Mouse (Mus musculus) hindbrain, embryonic 10.5 days (tissue): ENCODE data around the gene Lrch1. TPM values are rescaled to one million over a fixed set of nuclear protein-coding genes. Genes with fewer than 3 reads are reported as not detected.

Experiments used
- DNase-seq: peaks from one replicate; pipeline ENCODE4 v3.0.0-alpha.2; 2017; ENCODE audit warnings: low spot score
- H3K27ac ChIP-seq: fragments of 300-500 bp; sonication (generic); 2 replicates; pipeline ENCODE4 v1.5.1; 2016; ENCODE audit warnings: mild to moderate bottlenecking, moderate library complexity
- H3K27me3 ChIP-seq: fragments of 300-500 bp; sonication (generic); 2 replicates; pipeline ENCODE4 v1.6.1; 2016; ENCODE audit warnings: mild to moderate bottlenecking; ENCODE audit not compliant: poor library complexity, insufficient read depth, severe bottlenecking
- H3K36me3 ChIP-seq: fragments of 300-500 bp; sonication (generic); 2 replicates; pipeline ENCODE4 v1.6.1; 2016; ENCODE audit warnings: mild to moderate bottlenecking, moderate library complexity
- H3K4me1 ChIP-seq: fragments of 300-500 bp; sonication (generic); replicated peaks from 2 replicates; pipeline ENCODE4 v1.6.1; 2016; ENCODE audit warnings: mild to moderate bottlenecking
- H3K4me3 ChIP-seq: fragments of 300-500 bp; sonication (generic); 2 replicates; pipeline ENCODE4 v1.5.1; 2016; ENCODE audit warnings: mild to moderate bottlenecking, moderate library complexity
- H3K9me3 ChIP-seq: fragments of 300-500 bp; sonication (generic); 2 replicates; pipeline ENCODE4 v1.6.1; 2016; ENCODE audit warnings: mild to moderate bottlenecking, moderate library complexity
- WGBS: fragments of 180-500 bp; shearing (Covaris S2); methylation state at CpG from one replicate; pipeline ENCODE4 v1.1.7; 2016; 5-methylcytosine and 5-hydroxymethylcytosine counted together
- polyA plus RNA-seq: library from polyadenylated mRNA; unstranded; fragments of >200 nt; fragmentation: Nextera tagmentation; extraction: Ambion mirVana; gene quantifications from 2 replicates; pipeline ENCODE4 v1.2.1, GENCODE M21; 2016

The Lrch1 gene
- 6.8 and 8.2 TPM in 2 replicates for polyA plus RNA-seq

- no peaks in the 10 kb centered on the region for H3K27me3 ChIP-seq
- peaks cover 25% of the 10 kb centered on the region for H3K4me1 ChIP-seq
- H3K9me3 ChIP-seq = no peaks in the 10 kb centered on the region
- DNase-seq = peak; percentile 81
- peak within 1 kb of the TSS; percentile 95 for H3K27ac ChIP-seq
- peak within 1 kb of the TSS; percentile 89 for H3K4me3 ChIP-seq
- WGBS = under 1% methylated on average over 61 of the region's 65 CpGs
- peaks cover 3% of the 10 kb centered on the region; the same call in 1 of the 2 replicates for H3K36me3 ChIP-seq
Observed at GRCm38 (mm10) chr14:74947376-74948013, at the start of gene Lrch1. Gene Lrch1 (minus strand): TSS chr14:74947876.

DNA sequence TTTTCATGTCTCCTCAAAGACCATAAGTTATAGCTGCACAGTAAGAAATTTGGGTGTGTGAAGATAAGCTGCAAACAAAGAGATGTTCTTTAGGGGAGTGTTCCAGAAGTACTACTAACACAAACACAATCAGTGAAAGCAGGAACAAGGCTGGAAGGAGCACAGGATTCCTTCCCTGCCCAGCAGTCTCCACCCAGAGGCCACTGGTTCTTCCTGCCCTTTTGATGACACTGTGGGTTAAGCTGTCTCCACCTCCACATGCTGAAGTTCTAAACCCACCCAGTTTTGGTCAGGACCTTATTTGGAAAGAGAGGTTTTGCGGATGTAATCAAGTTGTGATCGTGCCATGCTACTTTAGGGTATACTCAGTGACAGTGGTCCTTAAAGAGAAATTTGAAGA lies 49.4 kb upstream of the Lrch1 start:
- WGBS = 93% methylated on average over 2 of the region's 2 CpGs
- Histone ChIP-seq H3K27me3 (no peaks in the 10 kb centered on the region), H3K36me3 (no peaks in the 10 kb centered on the region)

GRCm38 (mm10) chr14:74996556-74996955 lies 48.9 kb upstream of the Lrch1 start:
- H3K27me3 ChIP-seq = no peaks in the 10 kb centered on the region
- no peaks in the 10 kb centered on the region for H3K36me3 ChIP-seq
- H3K4me1 ChIP-seq = no peaks in the 10 kb centered on the region
- no peak overlapping the region for H3K27ac ChIP-seq
- H3K4me3 ChIP-seq = no peak overlapping the region
- WGBS = 73% methylated on average over 3 of the region's 3 CpGs
- H3K9me3 ChIP-seq = no peaks in the 10 kb centered on the region
- no peak for DNase-seq

More for the DNA sequence above, 49.4 kb upstream of the Lrch1 start:
- Histone ChIP-seq H3K27ac (no peak overlapping the region), H3K4me3 (no peak overlapping the region), H3K9me3 (no peaks in the 10 kb centered on the region), H3K4me1 (no peaks in the 10 kb centered on the region)
- no peak for DNase-seq

DNA sequence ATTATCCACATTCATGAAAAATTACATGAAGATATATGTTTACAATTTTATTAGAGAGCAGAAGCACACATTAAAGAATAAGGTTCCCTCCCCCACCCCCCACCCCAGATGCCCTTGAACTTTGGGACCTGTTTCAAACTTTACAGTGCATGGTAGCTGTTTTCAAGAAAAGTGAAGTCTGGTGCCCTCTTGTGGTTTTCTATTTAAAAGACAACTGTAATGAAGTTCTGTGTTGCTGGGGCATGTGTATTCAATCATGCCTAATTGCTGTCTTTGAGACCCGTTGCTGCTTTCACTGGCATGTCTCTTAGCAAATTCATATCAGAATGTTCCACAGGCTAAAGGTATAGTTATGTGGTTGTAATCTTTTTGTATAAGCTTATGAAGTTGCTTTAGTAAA lies 42.8 kb upstream of the Lrch1 start:
- H3K27me3 ChIP-seq = no peaks in the 10 kb centered on the region
- H3K27ac ChIP-seq = no peak overlapping the region
- H3K4me3 ChIP-seq = no peak overlapping the region
- no peaks in the 10 kb centered on the region for H3K4me1 ChIP-seq
- no peaks in the 10 kb centered on the region for H3K9me3 ChIP-seq
- DNase-seq = no peak
- no peaks in the 10 kb centered on the region for H3K36me3 ChIP-seq
- 8% methylated on average over 1 of the region's 1 CpGs for WGBS

DNA sequence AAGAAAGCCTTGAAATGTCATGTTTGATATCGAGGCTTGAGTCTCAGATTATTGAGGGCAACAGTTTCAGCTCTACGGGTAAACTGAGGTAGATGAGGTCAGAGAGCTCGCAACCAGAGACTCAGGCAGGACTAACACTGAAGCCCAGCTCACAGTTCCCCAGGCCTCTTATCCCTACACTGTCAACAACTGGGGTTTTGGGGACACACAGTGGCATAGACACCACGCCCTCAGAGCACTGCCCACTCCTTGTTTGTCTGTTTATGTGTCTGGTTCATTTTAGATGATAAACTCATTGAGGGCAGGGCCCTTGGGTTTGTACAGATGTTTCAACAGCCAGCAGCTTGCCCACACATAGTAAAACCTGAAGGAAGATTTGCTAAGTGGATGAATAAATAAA lies 42.2 kb upstream of the Lrch1 start:
- DNase-seq = no peak
- Histone ChIP-seq H3K36me3 (no peaks in the 10 kb centered on the region), H3K27me3 (no peaks in the 10 kb centered on the region), H3K27ac (no peak overlapping the region), H3K4me3 (no peak overlapping the region), H3K4me1 (no peaks in the 10 kb centered on the region), H3K9me3 (no peaks in the 10 kb centered on the region)
- 90% methylated on average over 4 of the region's 4 CpGs for WGBS

GRCm38 (mm10) chr14:74989322-74989721 lies 41.6 kb upstream of the Lrch1 start:
- no peak overlapping the region for H3K27ac ChIP-seq
- no peak overlapping the region for H3K4me3 ChIP-seq
- no peaks in the 10 kb centered on the region for H3K36me3 ChIP-seq
- H3K9me3 ChIP-seq = no peaks in the 10 kb centered on the region
- 36% methylated on average over 4 of the region's 4 CpGs for WGBS
- no peak for DNase-seq
- H3K4me1 ChIP-seq = no peaks in the 10 kb centered on the region
- H3K27me3 ChIP-seq = no peaks in the 10 kb centered on the region

DNA sequence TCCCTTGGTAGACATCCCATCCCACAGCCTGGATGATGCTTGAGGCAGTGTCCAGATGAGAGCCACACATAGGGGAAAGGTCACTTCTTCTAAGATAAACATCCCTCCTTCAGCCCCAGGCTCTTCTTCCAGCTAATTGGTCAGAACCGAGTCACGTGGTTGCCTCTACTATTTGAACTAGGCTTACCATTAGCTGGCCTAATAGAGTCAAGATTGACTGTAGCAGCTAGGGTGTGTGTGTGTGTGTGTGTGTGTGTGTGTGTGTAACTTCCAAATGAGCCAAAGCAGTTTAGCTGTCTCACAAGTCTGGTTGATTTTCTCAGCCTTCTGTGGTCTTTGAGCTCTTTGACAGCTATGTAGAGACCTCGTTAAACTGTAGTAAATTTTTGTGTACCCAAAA lies 38.9 kb upstream of the Lrch1 start:
- no peak overlapping the region for H3K4me3 ChIP-seq
- DNase-seq = no peak
- no peaks in the 10 kb centered on the region for H3K27me3 ChIP-seq
- no peaks in the 10 kb centered on the region for H3K4me1 ChIP-seq
- WGBS = 81% methylated on average over 3 of the region's 3 CpGs
- no peaks in the 10 kb centered on the region for H3K36me3 ChIP-seq
- no peaks in the 10 kb centered on the region for H3K9me3 ChIP-seq
- no peak overlapping the region for H3K27ac ChIP-seq

DNA sequence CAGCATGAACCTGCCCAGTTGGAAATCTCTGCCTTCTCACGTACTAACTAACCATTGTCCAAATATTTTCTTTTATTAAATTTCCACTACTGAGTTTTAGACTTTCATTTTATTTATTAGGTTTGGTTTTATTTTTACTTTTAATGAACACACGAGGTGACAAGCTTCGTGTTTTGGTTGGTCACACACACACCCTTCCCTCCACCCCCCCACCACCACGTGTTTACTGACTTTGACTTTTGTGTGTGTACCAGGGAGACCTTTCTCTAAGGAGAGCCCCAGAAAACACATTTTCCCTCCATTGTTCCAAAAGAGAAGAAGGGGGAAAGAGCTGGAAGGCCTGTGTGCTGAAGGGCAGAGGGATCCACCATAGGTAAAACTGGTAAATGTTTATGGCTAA lies 38.0 kb upstream of the Lrch1 start:
- Histone ChIP-seq H3K4me1 (no peaks in the 10 kb centered on the region), H3K9me3 (no peaks in the 10 kb centered on the region), H3K27ac (no peak overlapping the region), H3K4me3 (no peak overlapping the region), H3K36me3 (no peaks in the 10 kb centered on the region), H3K27me3 (no peaks in the 10 kb centered on the region)
- no peak for DNase-seq
- WGBS = 68% methylated on average over 4 of the region's 4 CpGs

DNA sequence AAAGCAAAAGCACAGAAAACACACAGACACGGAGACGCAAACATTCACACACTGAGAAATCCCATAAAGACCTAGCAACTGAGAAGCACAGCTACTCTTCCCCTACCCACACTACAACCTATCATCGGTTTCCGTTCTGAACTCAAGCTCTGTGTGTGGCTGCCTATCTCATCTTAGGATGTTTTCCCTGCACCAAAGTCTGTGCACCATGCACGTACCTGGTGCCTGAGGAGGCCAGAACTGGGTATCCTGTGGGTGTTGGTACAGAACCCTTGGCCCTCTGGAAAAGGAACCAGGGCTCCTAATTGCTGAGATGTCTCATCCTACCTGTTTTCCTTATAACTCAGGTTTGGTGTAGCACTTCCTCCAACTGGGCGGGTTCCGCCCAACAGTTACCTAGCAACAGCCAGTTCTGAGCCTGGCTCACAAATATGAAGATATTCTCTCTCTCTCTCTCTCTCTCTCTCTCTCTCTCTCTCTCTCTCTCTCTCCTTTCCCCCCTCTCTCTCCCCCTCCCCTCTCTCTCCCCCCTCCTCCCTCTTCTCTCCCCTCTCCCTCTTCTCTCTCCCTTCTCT lies 37.2 kb upstream of the Lrch1 start:
- 79% methylated on average over 7 of the region's 7 CpGs for WGBS
- H3K27me3 ChIP-seq = no peaks in the 10 kb centered on the region
- no peak overlapping the region for H3K27ac ChIP-seq
- no peaks in the 10 kb centered on the region for H3K9me3 ChIP-seq
- no peaks in the 10 kb centered on the region for H3K36me3 ChIP-seq
- no peaks in the 10 kb centered on the region for H3K4me1 ChIP-seq
- H3K4me3 ChIP-seq = no peak overlapping the region
- DNase-seq = no peak

- no peak overlapping the region for H3K27ac ChIP-seq
- no peaks in the 10 kb centered on the region for H3K9me3 ChIP-seq
- no peaks in the 10 kb centered on the region for H3K27me3 ChIP-seq
- H3K36me3 ChIP-seq = no peaks in the 10 kb centered on the region
- H3K4me1 ChIP-seq = no peaks in the 10 kb centered on the region
- no peak overlapping the region for H3K4me3 ChIP-seq
- 89% methylated on average over 5 of the region's 5 CpGs for WGBS
- DNase-seq = no peak
Observed at GRCm38 (mm10) chr14:74983079-74983478, 35.4 kb upstream of the Lrch1 start.

GRCm38 (mm10) chr14:74981016-74981415 lies 33.3 kb upstream of the Lrch1 start:
- Histone ChIP-seq H3K4me3 (no peak overlapping the region), H3K9me3 (no peaks in the 10 kb centered on the region), H3K36me3 (no peaks in the 10 kb centered on the region), H3K27me3 (no peaks in the 10 kb centered on the region), H3K27ac (no peak overlapping the region), H3K4me1 (no peaks in the 10 kb centered on the region)
- DNase-seq = peak; percentile 14
- WGBS = 63% methylated on average over 3 of the region's 3 CpGs

DNA sequence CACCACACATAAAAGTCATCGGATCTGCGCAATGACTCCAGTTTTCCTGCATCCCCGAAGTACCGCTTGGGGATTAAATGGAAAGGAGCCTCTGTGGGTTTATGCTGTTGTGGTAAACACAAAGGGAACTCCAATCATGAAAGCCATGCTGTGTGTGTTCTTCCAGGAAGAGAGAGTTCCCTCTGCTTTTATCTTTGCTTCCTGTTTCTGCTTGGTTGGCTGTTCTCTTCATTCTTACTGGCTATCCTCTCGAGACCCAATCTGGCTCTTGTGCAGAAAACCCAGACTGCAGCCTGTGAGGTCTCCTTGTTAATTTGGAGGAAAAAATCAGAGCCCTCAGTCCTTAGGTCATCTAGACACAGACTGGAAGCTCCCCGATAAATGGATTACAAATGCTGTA lies 29.3 kb upstream of the Lrch1 start:
- H3K9me3 ChIP-seq = no peaks in the 10 kb centered on the region
- 0 out of 2 replicates have a peak, but pooled peaks cover 4% of the 10 kb centered on the region for H3K4me1 ChIP-seq
- H3K36me3 ChIP-seq = no peaks in the 10 kb centered on the region
- DNase-seq = no peak
- no peaks in the 10 kb centered on the region for H3K27me3 ChIP-seq
- H3K27ac ChIP-seq = no peak overlapping the region
- 81% methylated on average over 6 of the region's 6 CpGs for WGBS
- H3K4me3 ChIP-seq = no peak overlapping the region

DNA sequence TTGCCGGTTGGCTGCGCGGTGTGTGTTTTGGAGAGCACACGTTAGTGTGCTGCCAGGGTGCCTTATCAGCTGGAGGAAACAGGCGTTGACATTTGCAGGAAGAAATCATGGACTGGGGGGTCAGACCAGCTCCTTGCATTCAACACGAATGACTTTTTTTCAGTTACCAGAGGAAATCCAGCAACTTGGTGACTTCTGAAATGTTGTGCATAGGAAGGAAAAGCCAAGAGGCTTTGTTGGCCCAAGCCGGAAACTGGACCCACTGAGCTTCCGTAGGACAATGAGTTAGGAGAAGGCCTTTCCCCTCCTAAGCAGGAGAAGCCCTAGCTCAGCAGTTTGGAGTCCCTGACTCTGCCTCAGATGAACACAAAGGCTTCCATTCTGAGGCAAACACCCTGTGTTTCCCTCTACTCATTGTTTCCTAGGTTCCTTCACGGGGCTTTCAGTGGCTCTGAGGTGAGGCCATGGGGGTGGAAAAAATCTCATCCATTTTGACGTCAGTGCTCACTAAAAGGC lies 26.5 kb upstream of the Lrch1 start:
- 66% methylated on average over 10 of the region's 10 CpGs for WGBS
- H3K27ac ChIP-seq = no peak overlapping the region
- H3K4me3 ChIP-seq = no peak overlapping the region
- H3K4me1 ChIP-seq = 0 out of 2 replicates have a peak, but pooled peaks cover 4% of the 10 kb centered on the region
- no peaks in the 10 kb centered on the region for H3K9me3 ChIP-seq
- no peak for DNase-seq
- no peaks in the 10 kb centered on the region for H3K27me3 ChIP-seq
- H3K36me3 ChIP-seq = no peaks in the 10 kb centered on the region
